Mouse (Mus musculus): Measurements from ENCODE around the gene Cblb.

Cblb gene

DNA sequence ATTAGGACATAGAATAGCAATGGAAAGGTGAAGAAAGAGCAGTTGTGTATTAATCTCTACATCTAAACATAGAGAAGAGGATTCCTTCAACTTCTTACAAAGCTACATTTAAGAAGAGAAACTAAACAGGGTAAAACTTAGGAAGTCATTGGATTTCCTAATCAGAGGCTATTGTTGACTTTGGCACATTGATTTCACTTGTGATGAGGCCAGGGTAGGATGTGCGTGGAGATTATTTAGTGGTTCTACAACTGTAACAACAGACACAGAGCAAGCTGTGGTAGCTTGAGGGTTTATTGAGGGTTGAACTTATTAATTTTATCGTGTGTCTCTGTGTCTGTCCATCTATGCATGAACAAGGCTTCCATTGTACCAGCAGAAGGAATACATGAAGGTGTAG lies 7.8 kb downstream of the Cblb start:
- no peak for DNase-seq (ENCODE audit: low spot score)

DNA sequence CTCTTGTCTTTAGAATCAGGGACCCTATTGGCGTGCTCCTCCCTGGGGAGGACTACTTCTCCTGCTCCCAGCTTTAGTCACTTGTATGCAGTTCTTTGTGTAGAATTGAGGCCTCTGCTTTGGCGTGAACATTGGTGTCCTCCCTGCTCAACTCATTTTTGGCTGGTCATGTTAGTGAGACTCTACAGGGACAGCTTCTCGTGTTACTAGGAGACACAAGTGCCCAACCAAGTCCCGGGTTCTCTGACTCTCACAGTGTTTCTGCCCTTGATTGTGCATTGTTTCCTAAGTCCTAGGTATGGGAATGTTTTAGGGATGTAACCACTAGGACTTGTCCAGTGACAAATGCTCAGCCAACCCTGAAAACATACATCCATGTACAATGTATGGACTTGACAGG lies 9.9 kb downstream of the Cblb start:
- no peak for DNase-seq (ENCODE audit: low spot score)

DNA sequence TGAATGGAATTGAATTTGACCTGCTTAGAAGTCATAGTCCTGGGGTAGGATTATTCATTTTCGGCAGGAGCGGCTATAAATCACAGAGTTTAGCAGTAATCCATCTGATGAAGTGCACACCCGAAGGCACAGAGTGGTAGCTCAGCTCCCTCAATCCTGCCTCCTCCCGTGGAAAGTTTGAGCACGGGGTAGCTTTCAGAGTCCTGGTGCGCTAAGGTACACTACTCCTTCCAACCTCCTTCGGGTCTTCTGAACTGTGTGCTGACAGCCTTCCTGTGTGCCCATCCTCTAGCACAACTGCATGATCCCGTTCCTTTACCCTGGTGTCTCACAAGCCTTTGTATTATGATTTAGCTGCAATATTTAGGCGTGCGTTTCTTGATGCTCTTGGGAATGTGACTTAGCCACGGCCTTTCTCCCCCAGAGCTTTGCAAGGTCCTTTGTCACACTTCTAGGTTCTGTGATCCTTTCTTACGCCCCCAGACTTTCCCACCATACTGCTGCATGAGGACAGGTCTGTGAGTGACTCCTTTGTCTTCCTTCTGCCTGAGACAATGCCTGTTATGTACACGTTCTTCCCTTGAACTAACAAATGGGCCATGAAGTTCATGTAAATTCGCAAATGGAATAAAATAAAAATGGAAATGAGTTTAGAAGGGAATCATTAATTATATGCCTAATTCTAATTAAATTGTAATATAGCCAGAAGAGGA lies 11.8 kb downstream of the Cblb start:
- no peak for DNase-seq (ENCODE audit: low spot score)

- no peak for DNase-seq (ENCODE audit: low spot score)
These were observed 12.5 kb downstream of the Cblb start for GRCm38 (mm10) chr16:52043380-52044117.

- no peak for DNase-seq (ENCODE audit: low spot score)
These were observed 13.5 kb downstream of the Cblb start for GRCm38 (mm10) chr16:52044518-52044917.

GRCm38 (mm10) chr16:52044985-52045384 lies 14.0 kb downstream of the Cblb start:
- DNase-seq (ENCODE audit: low spot score), result no peak

DNA sequence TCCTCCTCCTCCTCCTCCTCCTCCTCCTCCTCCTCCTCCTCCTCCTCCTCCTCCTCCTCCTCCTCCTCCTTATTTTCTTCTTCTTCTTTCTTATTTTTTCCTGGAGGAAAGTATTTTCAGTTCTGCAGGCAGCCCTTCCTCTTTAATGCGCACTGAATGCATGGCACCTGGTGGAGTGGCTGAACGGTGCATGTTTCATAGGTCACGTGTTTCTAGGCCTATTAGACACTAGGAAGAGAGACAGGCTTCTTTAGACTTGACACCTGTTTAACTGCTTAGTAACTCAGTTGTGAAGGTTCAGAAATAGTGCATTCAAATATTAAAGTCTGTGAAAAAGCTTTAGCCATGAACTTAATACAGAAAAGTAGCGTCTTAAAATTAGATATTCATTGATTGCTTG lies 15.4 kb downstream of the Cblb start:
- DNase-seq (ENCODE audit: low spot score), result no peak

- no peak for DNase-seq (ENCODE audit: low spot score)
These were observed 20.1 kb downstream of the Cblb start for GRCm38 (mm10) chr16:52051106-52051505.

- DNase-seq (ENCODE audit: low spot score), result no peak
These were observed 21.7 kb downstream of the Cblb start for GRCm38 (mm10) chr16:52052734-52053133.

DNA sequence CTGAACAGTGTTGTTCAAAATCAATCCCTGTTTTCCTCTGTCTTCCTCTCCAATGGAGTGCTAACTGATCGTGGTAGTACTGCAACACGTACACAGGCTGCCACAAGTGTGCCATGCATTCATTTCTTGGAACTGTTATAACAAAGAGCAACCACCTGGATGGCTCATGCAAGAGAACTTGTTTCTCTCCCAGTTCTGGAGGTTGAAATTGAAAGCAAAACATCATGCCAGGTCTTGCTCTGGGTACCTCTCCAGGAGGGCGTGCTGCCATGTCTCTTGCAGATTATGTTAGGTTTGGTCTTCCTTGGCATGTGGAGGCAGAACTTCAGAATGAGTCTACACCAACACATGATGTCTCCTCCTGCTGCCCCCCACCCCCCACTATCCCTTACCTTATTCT lies 24.2 kb downstream of the Cblb start:
- no peak for DNase-seq (ENCODE audit: low spot score)

GRCm38 (mm10) chr16:52056164-52056563 lies 25.1 kb downstream of the Cblb start:
- DNase-seq (ENCODE audit: low spot score), result no peak

DNA sequence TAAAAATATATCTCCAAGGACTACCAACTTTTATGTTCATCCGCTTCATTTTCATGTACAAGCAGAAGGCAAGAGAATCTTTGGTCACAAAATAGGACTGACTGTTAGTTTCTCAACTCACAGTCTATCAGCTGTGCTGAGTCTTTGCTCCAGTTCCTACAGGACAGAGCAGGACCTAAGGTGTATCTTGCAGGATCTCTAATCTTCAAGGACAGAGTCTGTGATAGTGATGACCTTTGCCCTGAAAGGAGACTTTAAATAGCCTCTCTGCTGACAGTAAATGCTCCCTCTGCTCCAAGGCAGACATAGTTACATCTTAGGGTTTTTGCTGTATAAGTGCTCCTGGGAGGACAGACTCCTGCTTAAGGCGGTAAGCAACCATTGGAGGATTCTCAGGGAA lies 26.3 kb downstream of the Cblb start:
- no peak for DNase-seq (ENCODE audit: low spot score)

DNA sequence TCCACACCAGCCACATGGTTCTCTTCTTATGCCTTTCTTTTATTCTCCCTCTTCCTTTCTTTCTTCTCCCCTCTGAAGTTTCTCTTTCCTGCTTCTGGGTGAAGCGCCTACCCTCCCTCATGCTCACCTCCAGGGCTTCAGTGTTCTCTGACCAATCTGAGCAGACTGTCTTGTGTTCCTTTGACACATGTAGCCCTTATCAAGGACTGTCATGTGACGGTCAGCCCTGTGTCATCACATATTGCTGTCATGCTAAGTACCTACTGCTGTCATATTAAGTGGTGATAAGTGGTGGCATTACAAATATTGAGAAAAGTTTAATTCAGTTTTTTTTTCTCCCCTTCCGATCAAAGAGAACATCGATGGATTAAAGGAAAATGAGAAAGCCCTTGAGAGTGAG lies 28.5 kb downstream of the Cblb start:
- DNase-seq (ENCODE audit: low spot score), result no peak

- DNase-seq (ENCODE audit: low spot score), result peak; percentile 45
These were observed 29.2 kb downstream of the Cblb start for GRCm38 (mm10) chr16:52060100-52060719.

DNA sequence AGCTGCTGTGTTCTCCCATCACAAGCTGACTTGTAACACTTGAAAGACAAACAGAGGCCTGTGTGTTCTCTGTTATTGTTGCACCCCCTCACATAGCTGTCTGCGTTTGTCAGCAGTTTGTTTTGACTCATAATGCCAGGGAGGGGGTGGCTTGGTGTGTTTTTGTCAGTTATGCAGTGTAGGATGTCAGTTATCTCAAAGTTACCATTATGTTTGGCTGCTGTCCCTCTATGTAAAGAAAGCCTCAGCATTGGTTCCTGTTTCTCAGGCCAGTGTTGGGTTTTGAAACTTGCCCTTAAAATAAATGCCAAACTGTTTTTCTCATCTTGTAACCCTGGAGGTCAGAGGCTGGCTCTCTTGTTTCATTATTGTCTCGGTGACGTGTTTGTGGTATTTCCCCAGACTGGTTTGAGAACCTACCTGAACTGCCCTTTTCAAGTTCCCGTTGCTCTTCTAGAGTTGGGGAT lies 30.0 kb downstream of the Cblb start:
- DNase-seq (ENCODE audit: low spot score), result no peak

- DNase-seq (ENCODE audit: low spot score), result no peak
These were observed 33.5 kb downstream of the Cblb start for GRCm38 (mm10) chr16:52064309-52065105.

GRCm38 (mm10) chr16:52067632-52068516 lies 36.8 kb downstream of the Cblb start:
- DNase-seq (ENCODE audit: low spot score), result no peak

DNA sequence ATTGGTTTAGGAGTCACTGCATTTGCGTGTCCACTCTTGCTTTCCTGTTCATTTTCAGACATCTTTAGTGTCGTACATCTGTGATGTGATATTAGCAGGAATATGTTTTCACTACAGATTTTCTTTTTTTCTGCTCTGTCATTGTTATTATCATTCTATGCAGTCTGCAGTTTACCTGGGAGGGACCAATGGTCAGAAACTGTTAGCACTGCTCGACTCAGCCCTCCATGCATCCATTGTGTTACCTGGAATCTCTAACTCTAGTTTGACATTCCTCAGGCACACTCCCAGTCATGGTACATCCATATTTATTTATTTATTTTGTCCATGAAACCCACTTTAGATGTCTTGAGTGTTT lies 37.5 kb downstream of the Cblb start:
- DNase-seq (ENCODE audit: low spot score), result no peak

DNA sequence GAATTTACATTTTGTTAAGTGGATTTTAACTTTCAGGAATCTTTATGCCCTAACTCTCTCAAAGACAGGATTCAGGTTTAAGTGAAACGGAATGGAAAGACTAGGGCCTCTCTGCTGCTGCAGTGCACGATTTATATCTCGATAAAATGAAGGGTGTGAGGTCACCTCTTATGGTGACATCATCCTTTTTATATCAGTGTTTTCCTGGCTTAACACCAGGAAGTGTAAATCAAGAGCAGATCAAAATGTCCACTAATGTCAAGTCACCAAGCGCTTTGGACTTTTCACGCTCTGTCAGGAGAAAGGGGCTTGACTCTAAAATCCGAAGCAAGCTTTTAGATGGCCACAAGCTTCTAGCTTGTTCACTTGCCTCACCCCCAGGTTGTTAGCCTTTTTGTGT lies 38.6 kb downstream of the Cblb start:
- DNase-seq (ENCODE audit: low spot score), result no peak

DNA sequence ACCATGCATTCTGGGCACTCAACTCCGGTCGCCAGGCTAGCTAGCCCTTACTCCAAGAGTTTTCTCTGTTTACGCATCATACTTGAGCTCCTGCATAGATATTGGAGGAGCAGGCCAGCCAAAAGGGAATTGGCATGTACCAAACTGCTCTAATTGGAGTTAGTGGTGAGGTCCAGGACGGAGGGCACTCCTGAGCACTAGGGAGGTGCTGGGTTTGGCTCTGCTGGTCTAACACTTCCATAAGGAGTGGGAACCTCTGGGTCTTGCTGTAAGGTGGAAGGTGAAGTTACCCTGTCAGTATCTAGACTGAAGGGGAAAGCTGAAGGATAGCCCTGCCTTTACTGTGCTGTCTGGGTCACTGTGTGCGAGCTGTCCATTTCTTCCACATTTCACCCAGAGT lies 39.1 kb downstream of the Cblb start:
- no peak for DNase-seq (ENCODE audit: low spot score)

DNA sequence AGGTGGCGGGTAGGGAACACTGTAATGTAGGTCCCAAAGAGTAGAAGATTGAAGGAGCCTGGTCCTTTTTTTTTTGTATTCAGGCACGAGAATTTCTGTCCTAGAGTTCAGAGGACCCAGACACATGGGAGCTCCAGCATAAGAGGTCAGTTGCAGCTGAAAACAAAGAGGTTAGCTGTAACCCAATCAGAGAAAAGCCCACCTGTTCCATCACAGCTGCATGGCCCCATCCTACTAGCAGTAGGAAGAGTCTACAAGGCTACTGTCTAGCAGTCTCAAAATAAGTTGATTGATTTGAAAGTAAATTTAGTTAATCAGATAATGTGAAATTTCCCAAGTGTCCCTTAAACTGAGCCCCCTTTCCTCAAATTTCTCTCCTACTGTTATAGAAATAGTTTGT lies 40.3 kb downstream of the Cblb start:
- DNase-seq (ENCODE audit: low spot score), result no peak

All from ovary, postnatal 36 days (tissue).